Mouse (Mus musculus) stomach, postnatal 0 days (tissue): ENCODE measurements around the gene Uhrf1. TPM values are rescaled to one million over a fixed set of nuclear protein-coding genes. Genes with fewer than 3 reads are reported as not detected.
"Not testable (repeated sequence)": the region's sequence is repeated elsewhere in the genome, so short reads cannot be mapped to it uniquely, and the experiment has no call there.

ENCODE experiments used
- ATAC-seq: fragments of 200-750 bp; cut with Nextera tagmentation; 2 replicates; pipeline ENCODE4 v1.8.0; 2017; ENCODE audit not compliant: low FRiP score, low TSS enrichment
- DNase-seq: peaks from one replicate; pipeline ENCODE4 v3.0.0-alpha.2; 2016; ENCODE audit warnings: low spot score
- H3K27ac ChIP-seq: fragments of 300-500 bp; sonication (generic); replicated peaks from 2 replicates; pipeline ENCODE4 v1.5.1; 2014; ENCODE audit warnings: mild to moderate bottlenecking, control low read depth
- H3K27me3 ChIP-seq: fragments of 300-500 bp; sonication (generic); 2 replicates; pipeline ENCODE4 v1.6.1; 2014; ENCODE audit warnings: low read length; ENCODE audit not compliant: control insufficient read depth, insufficient read depth
- H3K36me3 ChIP-seq: fragments of 300-500 bp; sonication (generic); 2 replicates; pipeline ENCODE4 v1.6.1; 2014; ENCODE audit warnings: low read length, mixed read lengths; ENCODE audit not compliant: control insufficient read depth, insufficient read depth
- H3K4me1 ChIP-seq: fragments of 300-500 bp; sonication (generic); replicated peaks from 2 replicates; pipeline ENCODE4 v1.6.1; 2014; ENCODE audit warnings: antibody characterized with exemption; ENCODE audit not compliant: control insufficient read depth, insufficient read depth
- H3K4me2 ChIP-seq: fragments of 300-500 bp; sonication (generic); replicated peaks from 2 replicates; pipeline ENCODE4 v1.6.1; 2014; ENCODE audit warnings: low read depth, mild to moderate bottlenecking, control low read depth, moderate library complexity
- H3K4me3 ChIP-seq: fragments of 300-500 bp; sonication (generic); 2 replicates; pipeline ENCODE4 v1.5.1; 2014; ENCODE audit warnings: low read depth, low read length, control low read depth
- H3K9ac ChIP-seq: fragments of 300-500 bp; sonication (generic); 2 replicates; pipeline ENCODE4 v1.6.1; 2014; ENCODE audit warnings: mild to moderate bottlenecking, low read length, control low read depth, mixed read lengths
- H3K9me3 ChIP-seq: fragments of 300-500 bp; sonication (generic); 2 replicates; pipeline ENCODE4 v1.6.1; 2016; ENCODE audit warnings: low read length; ENCODE audit not compliant: control insufficient read depth
- CTCF ChIP-seq: IDR thresholded peaks from 2 replicates; pipeline ENCODE4 v1.5.1; 2016; ENCODE audit warnings: antibody characterized with exemption, low read depth, mild to moderate bottlenecking, moderate library complexity
- EP300 ChIP-seq: optimal IDR thresholded peaks from 2 replicates; pipeline ENCODE3; 2016; ENCODE audit warnings: antibody characterized with exemption
- WGBS: fragments of 180-500 bp; shearing (Covaris S2); extraction: QIAGEN DNeasy Blood & Tissue Kit; methylation state at CpG from one replicate; pipeline ENCODE4 v1.1.7; 2014; 5-methylcytosine and 5-hydroxymethylcytosine counted together
- polyA plus RNA-seq: library from polyadenylated mRNA; unstranded; fragments of >200 nt; fragmentation: Nextera tagmentation; extraction: Ambion mirVana; gene quantifications from 2 replicates; pipeline ENCODE4 v1.2.1, GENCODE M21; 2015

Uhrf1 gene
- polyA plus RNA-seq, 1 experiment from 2014 or later: 18.4 TPM

- Histone ChIP-seq H3K4me3 (peak overlapping the region; percentile 61), H3K9ac (peak overlapping the region; percentile 68), H3K27me3 (no peaks in the 10 kb centered on the region), H3K4me1 (peaks cover 3% of the 10 kb centered on the region; the same call in 1 of the 2 replicates), H3K9me3 (no peaks in the 10 kb centered on the region), H3K4me2 (peak overlapping the region; percentile 85), H3K36me3 (peaks cover 10% of the 10 kb centered on the region), H3K27ac (peak overlapping the region; percentile 78)
- TF ChIP-seq EP300: no peak
- no peak for TF ChIP-seq CTCF
- 10% methylated on average over 40 of the region's 58 CpGs for WGBS
- DNase-seq (peak; percentile 59), ATAC-seq (peak; percentile 34)
These were observed 45.8 kb upstream of the Uhrf1 start for GRCm38 (mm10) chr17:56257181-56257894.

DNA sequence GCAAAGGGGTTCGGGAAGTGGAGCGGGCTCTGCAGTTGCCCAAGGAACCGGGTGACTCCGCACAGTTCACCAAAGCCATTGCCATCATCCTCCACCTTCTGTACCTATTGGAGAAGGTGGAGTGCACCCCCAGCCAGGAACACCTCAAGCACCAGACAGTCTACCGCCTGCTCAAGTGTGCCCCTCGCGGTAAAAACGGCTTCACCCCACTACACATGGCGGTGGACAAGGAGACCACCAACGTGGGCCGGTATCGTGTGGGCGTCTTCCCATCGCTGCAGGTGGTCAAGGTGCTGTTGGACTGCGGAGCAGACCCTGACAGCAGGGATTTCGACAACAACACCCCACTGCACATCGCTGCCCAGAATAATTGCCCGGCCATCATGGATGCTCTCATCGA, 44.9 kb upstream of the Uhrf1 start:
- H3K36me3 ChIP-seq: peaks cover 10% of the 10 kb centered on the region
- DNase-seq, ATAC-seq, H3K9ac ChIP-seq, H3K27ac ChIP-seq, H3K27me3 ChIP-seq, H3K4me3 ChIP-seq, H3K4me1 ChIP-seq, H3K4me2 ChIP-seq, H3K9me3 ChIP-seq: not testable (repeated sequence)
- 95% methylated on average over 19 of the region's 19 CpGs for WGBS

GRCm38 (mm10) chr17:56258812-56259211, 44.3 kb upstream of the Uhrf1 start:
- H3K36me3 ChIP-seq: peaks cover 10% of the 10 kb centered on the region
- not testable (repeated sequence) for H3K9me3 ChIP-seq, H3K9ac ChIP-seq, H3K27ac ChIP-seq, H3K4me2 ChIP-seq, H3K4me3 ChIP-seq, H3K27me3 ChIP-seq, H3K4me1 ChIP-seq, DNase-seq, ATAC-seq
- 51% methylated on average over 2 of the region's 2 CpGs for WGBS

DNA sequence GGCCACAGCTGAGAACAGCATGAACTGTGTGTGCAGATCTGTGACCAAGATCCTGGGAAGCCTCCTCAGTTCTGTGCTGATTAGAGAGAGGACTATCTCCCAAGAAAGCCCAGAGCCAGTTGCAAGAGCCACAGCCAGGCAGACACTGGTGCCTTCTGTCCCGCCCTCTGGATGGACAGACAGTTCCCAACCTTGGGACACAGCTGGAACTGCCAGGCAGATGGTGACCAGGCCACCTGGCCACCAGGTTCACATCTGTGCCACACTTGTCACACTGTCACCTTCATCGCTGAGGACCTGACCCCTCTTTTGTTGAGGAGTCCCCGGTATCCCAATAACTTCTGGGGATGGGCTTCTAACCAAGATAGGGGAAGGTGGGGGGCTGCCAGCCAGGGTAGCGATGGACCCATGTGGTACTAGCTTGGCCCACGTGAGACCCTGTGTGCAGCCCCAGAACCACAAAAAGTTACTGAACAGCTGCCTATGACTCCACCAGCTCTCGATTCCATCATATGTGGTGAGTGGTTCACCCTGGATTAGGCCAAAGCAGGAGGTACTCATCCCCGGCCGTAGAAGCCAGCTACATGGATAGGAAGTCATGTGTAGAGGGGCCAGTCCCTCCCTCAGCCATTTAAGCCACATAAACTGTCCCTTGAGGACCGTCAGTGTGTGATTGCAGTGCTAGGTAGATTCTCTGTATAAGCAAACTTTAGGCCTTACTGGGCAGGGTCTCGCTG, 43.7 kb upstream of the Uhrf1 start:
- Histone ChIP-seq H3K4me3 (no peak overlapping the region), H3K9ac (no peak overlapping the region)

GRCm38 (mm10) chr17:56261166-56261565, 42.0 kb upstream of the Uhrf1 start:
- TF ChIP-seq CTCF: no peak
- no peak for TF ChIP-seq EP300
- no peaks in the 10 kb centered on the region for H3K9me3 ChIP-seq
- 62% methylated on average over 3 of the region's 3 CpGs for WGBS
- no peaks in the 10 kb centered on the region for H3K27me3 ChIP-seq
- H3K9ac ChIP-seq: no peak overlapping the region
- ATAC-seq (peak; percentile 41; the same call in 1 of the 2 replicates), DNase-seq (peak; percentile 66)
- peaks cover 3% of the 10 kb centered on the region; the same call in 1 of the 2 replicates for H3K4me1 ChIP-seq
- peaks cover 10% of the 10 kb centered on the region for H3K36me3 ChIP-seq
- no peak overlapping the region for H3K4me3 ChIP-seq
- peak overlapping the region; percentile 30 for H3K27ac ChIP-seq
- no peak overlapping the region for H3K4me2 ChIP-seq

More for the DNA sequence above, 43.7 kb upstream of the Uhrf1 start:
- no peaks in the 10 kb centered on the region for H3K27me3 ChIP-seq
- 83% methylated on average over 10 of the region's 10 CpGs for WGBS
- no peak for ATAC-seq
- H3K36me3 ChIP-seq: peaks cover 10% of the 10 kb centered on the region
- no peak for DNase-seq
- H3K27ac ChIP-seq: 0 out of 2 replicates have a peak overlapping the region, but pooled peaks have one; percentile 18
- no peaks in the 10 kb centered on the region for H3K9me3 ChIP-seq
- H3K4me2 ChIP-seq: 0 out of 2 replicates have a peak overlapping the region, but pooled peaks have one; percentile 5
- no peak for TF ChIP-seq CTCF
- TF ChIP-seq EP300: no peak
- H3K4me1 ChIP-seq: peaks cover 3% of the 10 kb centered on the region; the same call in 1 of the 2 replicates

DNA sequence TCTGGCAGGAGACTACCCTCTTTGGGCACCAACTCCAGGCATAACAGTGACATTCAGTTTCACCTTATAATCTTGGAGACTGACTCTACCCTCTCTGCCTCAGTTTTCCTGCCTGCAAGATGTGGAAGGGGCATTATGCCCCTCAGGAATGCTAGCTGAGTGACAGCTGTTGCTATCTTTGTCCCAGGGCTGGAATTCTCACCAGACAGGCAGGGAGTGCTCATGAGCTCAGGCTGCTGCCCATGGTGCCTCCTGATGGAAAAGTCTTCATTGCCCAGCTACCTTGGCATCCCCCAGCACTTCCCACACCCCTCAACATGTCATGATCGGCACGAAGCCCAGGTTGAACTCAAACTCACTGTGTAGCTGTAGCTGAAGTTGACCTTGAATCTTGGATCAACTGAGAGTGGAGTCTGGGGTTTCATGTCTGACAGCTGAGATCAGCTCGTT, 40.5 kb upstream of the Uhrf1 start:
- Histone ChIP-seq H3K27ac (no peak overlapping the region), H3K36me3 (peaks cover 10% of the 10 kb centered on the region), H3K4me1 (peaks cover 3% of the 10 kb centered on the region; the same call in 1 of the 2 replicates), H3K4me3 (no peak overlapping the region), H3K9ac (no peak overlapping the region; the same call in 1 of the 2 replicates), H3K27me3 (no peaks in the 10 kb centered on the region), H3K9me3 (no peaks in the 10 kb centered on the region), H3K4me2 (no peak overlapping the region)
- ATAC-seq (no peak), DNase-seq (no peak)
- 71% methylated on average over 3 of the region's 3 CpGs for WGBS
- no peak for TF ChIP-seq CTCF
- TF ChIP-seq EP300: no peak
